Mouse (Mus musculus) intestine, embryonic 16.5 days (tissue): ENCODE data around the gene Prrc2a. TPM values are rescaled to one million over a fixed set of nuclear protein-coding genes. Genes with fewer than 3 reads are reported as not detected.

Source experiments
- ATAC-seq: fragments of 200-750 bp; cut with Nextera tagmentation; 2 replicates; pipeline ENCODE4 v1.8.0; 2017; ENCODE audit warnings: moderate TSS enrichment, moderate library complexity
- H3K27ac ChIP-seq: fragments of 300-500 bp; sonication (generic); 2 replicates; pipeline ENCODE4 v1.5.1; 2014; ENCODE audit warnings: mild to moderate bottlenecking, low read length
- H3K27me3 ChIP-seq: fragments of 300-500 bp; sonication (generic); replicated peaks from 2 replicates; pipeline ENCODE4 v1.6.1; 2014; ENCODE audit warnings: low read length, control low read depth, mixed read lengths; ENCODE audit not compliant: control insufficient read depth, insufficient read depth
- H3K36me3 ChIP-seq: fragments of 300-500 bp; sonication (generic); 2 replicates; pipeline ENCODE4 v1.6.1; 2014; ENCODE audit warnings: low read length, control low read depth; ENCODE audit not compliant: control insufficient read depth, insufficient read depth
- H3K4me1 ChIP-seq: fragments of 300-500 bp; sonication (generic); 2 replicates; pipeline ENCODE4 v1.6.1; 2014; ENCODE audit warnings: low read length, control low read depth, mixed read lengths; ENCODE audit not compliant: control insufficient read depth, insufficient read depth
- H3K4me2 ChIP-seq: fragments of 300-500 bp; sonication (generic); 2 replicates; pipeline ENCODE4 v1.6.1; 2014; ENCODE audit warnings: low read depth, low read length, control low read depth
- H3K4me3 ChIP-seq: fragments of 300-500 bp; sonication (generic); 2 replicates; pipeline ENCODE4 v1.5.1; 2014; ENCODE audit warnings: mild to moderate bottlenecking, low read length
- H3K9ac ChIP-seq: fragments of 300-500 bp; sonication (generic); 2 replicates; pipeline ENCODE4 v1.6.1; 2014; ENCODE audit warnings: low read depth, low read length
- H3K9me3 ChIP-seq: fragments of 300-500 bp; sonication (generic); 2 replicates; pipeline ENCODE4 v1.6.1; 2016; ENCODE audit warnings: low read length, control low read depth; ENCODE audit not compliant: control insufficient read depth
- WGBS: fragments of 180-500 bp; shearing (Covaris S2); extraction: QIAGEN DNeasy Blood & Tissue Kit; methylation state at CpG from one replicate; pipeline ENCODE4 v1.1.7; 2014; 5-methylcytosine and 5-hydroxymethylcytosine counted together
- polyA plus RNA-seq: library from polyadenylated mRNA; unstranded; fragments of >200 nt; fragmentation: Nextera tagmentation; extraction: Ambion mirVana; gene quantifications from 2 replicates; pipeline ENCODE4 v1.2.1, GENCODE M21; 2015

The Prrc2a gene
- polyA plus RNA-seq, 1 experiment from 2014 or later: 103 TPM

GRCm38 (mm10) chr17:35106522-35106921, 58.2 kb downstream of the Prrc2a start:
- WGBS: 63% methylated on average over 3 of the region's 3 CpGs
- H3K27ac ChIP-seq: no peak overlapping the region
- no peak overlapping the region for H3K9ac ChIP-seq
- no peak for ATAC-seq
- no peak overlapping the region for H3K4me3 ChIP-seq
- H3K27me3 ChIP-seq: no peaks in the 10 kb centered on the region
- H3K36me3 ChIP-seq: peaks cover 7% of the 10 kb centered on the region; the same call in 1 of the 2 replicates
- peaks cover 19% of the 10 kb centered on the region for H3K4me1 ChIP-seq
- H3K9me3 ChIP-seq: no peaks in the 10 kb centered on the region
- no peak overlapping the region for H3K4me2 ChIP-seq

GRCm38 (mm10) chr17:35105740-35106389, 58.8 kb downstream of the Prrc2a start:
- 27% methylated on average over 13 of the region's 13 CpGs for WGBS
- H3K27ac ChIP-seq: no peak overlapping the region
- no peak overlapping the region for H3K4me2 ChIP-seq
- H3K4me1 ChIP-seq: peaks cover 20% of the 10 kb centered on the region
- peaks cover 11% of the 10 kb centered on the region for H3K36me3 ChIP-seq
- no peak for ATAC-seq
- no peak overlapping the region for H3K4me3 ChIP-seq
- no peaks in the 10 kb centered on the region for H3K9me3 ChIP-seq
- H3K27me3 ChIP-seq: no peaks in the 10 kb centered on the region
- H3K9ac ChIP-seq: peak overlapping the region; percentile 39

- H3K9me3 ChIP-seq: no peaks in the 10 kb centered on the region
- peaks cover 16% of the 10 kb centered on the region for H3K36me3 ChIP-seq
- ATAC-seq: no peak
- H3K9ac ChIP-seq: no peak overlapping the region
- H3K4me3 ChIP-seq: no peak overlapping the region
- H3K27ac ChIP-seq: no peak overlapping the region
- H3K27me3 ChIP-seq: no peaks in the 10 kb centered on the region
- 75% methylated on average over 6 of the region's 6 CpGs for WGBS
- peaks cover 25% of the 10 kb centered on the region for H3K4me1 ChIP-seq
- H3K4me2 ChIP-seq: no peak overlapping the region
These were observed 59.9 kb downstream of the Prrc2a start for GRCm38 (mm10) chr17:35104754-35105153.

- Histone ChIP-seq H3K4me3 (no peak overlapping the region), H3K9me3 (no peaks in the 10 kb centered on the region), H3K9ac (0 out of 2 replicates have a peak overlapping the region, but pooled peaks have one; percentile 30), H3K36me3 (peaks cover 16% of the 10 kb centered on the region), H3K4me2 (no peak overlapping the region), H3K27me3 (no peaks in the 10 kb centered on the region), H3K27ac (peak overlapping the region; percentile 85), H3K4me1 (peaks cover 28% of the 10 kb centered on the region)
- 83% methylated on average over 7 of the region's 7 CpGs for WGBS
- no peak for ATAC-seq
These were observed 60.6 kb downstream of the Prrc2a start for GRCm38 (mm10) chr17:35104079-35104478.

DNA sequence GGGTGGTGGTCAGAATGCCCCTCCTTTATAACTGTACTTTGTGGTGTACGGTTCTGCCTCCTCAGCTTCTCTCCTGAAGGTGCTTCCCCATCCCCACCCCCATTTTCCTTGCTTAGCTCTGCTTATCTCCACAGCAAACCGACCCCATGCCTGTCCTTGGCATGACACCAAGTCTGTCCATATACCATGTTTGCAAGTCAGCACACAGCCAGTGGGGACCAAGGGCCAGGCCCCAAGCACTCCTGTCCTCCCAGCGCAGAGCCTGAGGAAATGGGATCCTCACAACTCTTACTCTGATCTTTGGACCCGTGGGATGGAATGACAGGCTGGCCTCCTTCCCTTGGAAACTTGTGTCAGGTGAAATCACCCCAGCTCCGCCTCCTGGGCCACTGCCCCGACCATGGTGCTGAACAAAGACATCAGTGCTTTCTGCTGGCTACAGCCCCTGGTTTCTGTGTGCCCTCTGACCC, 61.4 kb downstream of the Prrc2a start:
- H3K9me3 ChIP-seq: no peaks in the 10 kb centered on the region
- no peaks in the 10 kb centered on the region for H3K27me3 ChIP-seq
- 53% methylated on average over 6 of the region's 6 CpGs for WGBS
- peak overlapping the region; percentile 85 for H3K27ac ChIP-seq
- peak overlapping the region; percentile 41 for H3K9ac ChIP-seq
- H3K4me1 ChIP-seq: peaks cover 28% of the 10 kb centered on the region
- no peak overlapping the region for H3K4me2 ChIP-seq
- no peak overlapping the region for H3K4me3 ChIP-seq
- peaks cover 16% of the 10 kb centered on the region for H3K36me3 ChIP-seq
- peak; percentile 77 for ATAC-seq

- Histone ChIP-seq H3K4me3 (no peak overlapping the region), H3K4me2 (no peak overlapping the region), H3K27me3 (no peaks in the 10 kb centered on the region), H3K9me3 (no peaks in the 10 kb centered on the region), H3K27ac (peak overlapping the region; percentile 38; the same call in 1 of the 2 replicates), H3K9ac (no peak overlapping the region; the same call in 1 of the 2 replicates), H3K36me3 (peaks cover 18% of the 10 kb centered on the region), H3K4me1 (peaks cover 28% of the 10 kb centered on the region)
- 66% methylated on average over 8 of the region's 8 CpGs for WGBS
- ATAC-seq: no peak
These were observed 62.4 kb downstream of the Prrc2a start for GRCm38 (mm10) chr17:35102299-35102698.

- peaks cover 28% of the 10 kb centered on the region for H3K4me1 ChIP-seq
- 89% methylated on average over 11 of the region's 11 CpGs for WGBS
- H3K27ac ChIP-seq: no peak overlapping the region
- H3K4me2 ChIP-seq: no peak overlapping the region
- no peaks in the 10 kb centered on the region for H3K9me3 ChIP-seq
- peaks cover 29% of the 10 kb centered on the region for H3K36me3 ChIP-seq
- no peak for ATAC-seq
- no peak overlapping the region for H3K4me3 ChIP-seq
- H3K9ac ChIP-seq: no peak overlapping the region
- no peaks in the 10 kb centered on the region for H3K27me3 ChIP-seq
These were observed 63.5 kb downstream of the Prrc2a start for GRCm38 (mm10) chr17:35101161-35101560.

DNA sequence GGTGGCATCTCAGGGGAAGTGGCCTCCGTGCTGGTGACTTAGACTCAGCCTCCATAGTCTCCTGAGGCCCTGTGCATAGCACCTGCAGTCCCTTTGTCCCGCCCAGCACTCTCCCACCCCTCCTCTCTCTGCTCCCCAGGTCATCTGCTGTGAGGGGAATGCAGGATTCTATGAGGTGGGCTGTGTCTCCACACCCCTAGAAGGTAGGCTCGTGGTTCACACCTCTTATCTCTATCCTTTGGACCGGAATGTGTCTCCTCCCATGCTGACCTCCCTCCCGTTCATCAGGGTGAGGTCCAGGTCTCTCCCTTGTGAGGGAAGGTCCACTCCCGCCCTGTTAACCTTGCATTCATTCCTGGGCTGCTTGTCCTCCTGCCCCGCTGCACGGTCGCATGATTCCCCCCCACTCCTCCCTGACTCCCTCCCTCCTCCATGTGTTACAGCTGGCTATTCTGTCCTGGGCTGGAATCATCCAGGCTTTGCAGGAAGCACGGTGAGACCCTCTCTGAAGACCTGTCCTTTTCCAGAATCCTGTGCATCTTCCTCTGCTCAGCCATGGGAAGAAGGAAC, 64.4 kb downstream of the Prrc2a start:
- no peaks in the 10 kb centered on the region for H3K9me3 ChIP-seq
- no peak overlapping the region; the same call in 1 of the 2 replicates for H3K9ac ChIP-seq
- no peaks in the 10 kb centered on the region for H3K27me3 ChIP-seq
- peaks cover 29% of the 10 kb centered on the region for H3K36me3 ChIP-seq
- WGBS: 51% methylated on average over 10 of the region's 10 CpGs
- peak; percentile 67 for ATAC-seq
- H3K4me3 ChIP-seq: no peak overlapping the region
- H3K4me2 ChIP-seq: no peak overlapping the region
- peak overlapping the region; percentile 43; the same call in 1 of the 2 replicates for H3K27ac ChIP-seq
- H3K4me1 ChIP-seq: peaks cover 26% of the 10 kb centered on the region
